In genomic region chr4:132565089-132565747, GRCm38 (mm10) we compare ENCODE assay signal across 16 mouse cellular contexts. TPM values are rescaled to one million over a fixed set of nuclear protein-coding genes. Genes with fewer than 3 reads are reported as not detected.
DNase-seq lines count a peak whose midpoint lies in the region; ATAC-seq and TF ChIP-seq lines count a peak whose summit lies in the region.
"Had no signal": no experiment of that assay in that cellular context is flagged by ENCODE, and none has a peak within 500 bp of the region (broad histone marks: within the 10 kb centered on the region; RNA-seq: fewer than 3 reads in every experiment).

No protein-coding gene starts in this region.

- no peaks in the 10 kb centered on the region for H3K36me3 ChIP-seq in liver, embryonic 13.5 days
- no peaks in the 10 kb centered on the region for H3K36me3 ChIP-seq in stomach, embryonic 16.5 days (ENCODE audit: control insufficient read depth, insufficient read depth, low read length)
- no peaks in the 10 kb centered on the region for H3K36me3 ChIP-seq in stomach, postnatal 0 days (ENCODE audit: control insufficient read depth, insufficient read depth, low read length)
- H3K36me3 ChIP-seq: forebrain, embryonic 10.5 days; heart, embryonic 12.5 days; limb, embryonic 10.5 days; neural tube, embryonic 12.5 days had no signal

- 65% methylated on average over 12 of the region's 12 CpGs for whole genome bisulfite sequencing in liver, embryonic 13.5 days (ENCODE audit: insufficient replicate concordance)
- 74% methylated on average over 12 of the region's 12 CpGs for WGBS in stomach, embryonic 16.5 days
- 69% methylated on average over 12 of the region's 12 CpGs for WGBS in stomach, postnatal 0 days

- H3K27ac ChIP-seq in liver, embryonic 13.5 days = no peak overlapping the region
- H3K27ac ChIP-seq in stomach, embryonic 16.5 days (ENCODE audit: low read length) = no peak overlapping the region
- H3K27ac ChIP-seq in stomach, postnatal 0 days (replicated peaks) = no peak overlapping the region; the same call in 1 of the 2 replicates
- H3K27ac ChIP-seq: forebrain, embryonic 10.5 days; limb, embryonic 10.5 days; neural tube, embryonic 12.5 days had no signal

- no peak for TF ChIP-seq EP300 in stomach, postnatal 0 days (optimal IDR thresholded peaks at IDR 0.05)

- H3K4me3 ChIP-seq in liver, embryonic 13.5 days (replicated peaks) = no peak overlapping the region
- 0 out of 2 replicates have a peak overlapping the region, but pooled peaks have one; percentile 7 for H3K4me3 ChIP-seq in stomach, embryonic 16.5 days (replicated peaks; ENCODE audit: low read length)
- no peak overlapping the region for H3K4me3 ChIP-seq in stomach, postnatal 0 days (ENCODE audit: low read depth, low read length)
- H3K4me3 ChIP-seq: forebrain, embryonic 10.5 days; heart, embryonic 12.5 days; limb, embryonic 10.5 days; neural tube, embryonic 12.5 days had no signal

- ATAC-seq in liver, embryonic 13.5 days (ENCODE audit: low read depth) = no peak
- ATAC-seq in stomach, embryonic 16.5 days (ENCODE audit: insufficient read depth, low FRiP score) = no peak
- no peak for ATAC-seq in stomach, postnatal 0 days (ENCODE audit: low FRiP score, low TSS enrichment)

- H3K9ac ChIP-seq in liver, embryonic 13.5 days = no peak overlapping the region
- H3K9ac ChIP-seq in stomach, embryonic 16.5 days (ENCODE audit: low read length) = no peak overlapping the region
- no peak overlapping the region for H3K9ac ChIP-seq in stomach, postnatal 0 days (ENCODE audit: low read length)
- H3K9ac ChIP-seq: heart, embryonic 12.5 days; lung, embryonic 14.5 days; neural tube, embryonic 12.5 days had no signal

- no peak for TF ChIP-seq CTCF in stomach, postnatal 0 days (IDR thresholded peaks at IDR 0.05; ENCODE audit: low read depth)

- 0 out of 2 replicates have a peak, but pooled peaks cover 4% of the 10 kb centered on the region for H3K27me3 ChIP-seq in liver, embryonic 13.5 days
- no peaks in the 10 kb centered on the region for H3K27me3 ChIP-seq in stomach, embryonic 16.5 days (ENCODE audit: control insufficient read depth, insufficient read depth, low read length)
- no peaks in the 10 kb centered on the region for H3K27me3 ChIP-seq in stomach, postnatal 0 days (ENCODE audit: control insufficient read depth, insufficient read depth, low read length)
- H3K27me3 ChIP-seq: CH12.LX; heart, embryonic 12.5 days; neural tube, embryonic 12.5 days had no signal

- peak; percentile 82 to 85 for DNase-seq in cerebellum, postnatal 10 days
- no peak for DNase-seq in cerebellum, adult 18-20 months
- DNase-seq in liver, embryonic 13.5 days = no peak
- no peak for DNase-seq in liver
- no peak for DNase-seq in stomach, postnatal 0 days (ENCODE audit: low spot score)
- DNase-seq in yolk sac, embryonic 10.5 days (ENCODE audit: low spot score) = peak; percentile 30
- DNase-seq in urinary bladder, postnatal 25 days (ENCODE audit: low spot score) = no peak
- DNase-seq: adrenal gland, postnatal 25 days; heart, postnatal 36 days; lung, embryonic 14.5 days had no signal

- H3K4me1 ChIP-seq in liver, embryonic 13.5 days (replicated peaks) = peaks cover 7% of the 10 kb centered on the region; the same call in 1 of the 2 replicates
- H3K4me1 ChIP-seq in stomach, embryonic 16.5 days (ENCODE audit: control insufficient read depth, insufficient read depth, low read length) = peaks cover 9% of the 10 kb centered on the region; the same call in 1 of the 2 replicates
- no peaks in the 10 kb centered on the region for H3K4me1 ChIP-seq in stomach, postnatal 0 days (replicated peaks; ENCODE audit: control insufficient read depth, insufficient read depth)
- H3K4me1 ChIP-seq: neural tube, embryonic 12.5 days had no signal

- no peaks in the 10 kb centered on the region for H3K9me3 ChIP-seq in liver, embryonic 13.5 days (replicated peaks)
- H3K9me3 ChIP-seq in stomach, embryonic 16.5 days (replicated peaks; ENCODE audit: control insufficient read depth, low read length) = no peaks in the 10 kb centered on the region
- H3K9me3 ChIP-seq in stomach, postnatal 0 days (ENCODE audit: control insufficient read depth, low read length) = no peaks in the 10 kb centered on the region
- H3K9me3 ChIP-seq: forebrain, embryonic 10.5 days; limb, embryonic 10.5 days; neural tube, embryonic 12.5 days had no signal

- H3K4me2 ChIP-seq in liver, embryonic 13.5 days = peak overlapping the region; percentile 6; the same call in 1 of the 2 replicates
- H3K4me2 ChIP-seq in stomach, embryonic 16.5 days (ENCODE audit: low read depth, low read length) = peak overlapping the region; percentile 11; the same call in 1 of the 2 replicates
- H3K4me2 ChIP-seq in stomach, postnatal 0 days (replicated peaks; ENCODE audit: low read depth) = no peak overlapping the region
- H3K4me2 ChIP-seq: heart, embryonic 12.5 days; lung, embryonic 14.5 days; neural tube, embryonic 12.5 days had no signal

RNA-seq across cellular contexts. Expression of gene Ptafr, which starts 1.4 kb away (rescaled TPM):
- polyA plus RNA-seq in liver, embryonic 13.5 days (2015; fragmentation: Nextera tagmentation; extraction: Ambion mirVana) = 0.67 and 0.68 TPM in 2 replicates
- polyA plus RNA-seq in stomach, embryonic 16.5 days (2015; fragmentation: Nextera tagmentation; extraction: Ambion mirVana) = 1.0 and 1.2 TPM in 2 replicates
- polyA plus RNA-seq in stomach, postnatal 0 days (2015; fragmentation: Nextera tagmentation; extraction: Ambion mirVana) = 0.88 and 0.90 TPM in 2 replicates

RNA-seq across cellular contexts. Expression of gene Dnajc8, which starts 29.9 kb away (rescaled TPM):
- 125 and 148 TPM in 2 replicates for polyA plus RNA-seq in liver, embryonic 13.5 days (2015; fragmentation: Nextera tagmentation; extraction: Ambion mirVana)
- polyA plus RNA-seq in stomach, embryonic 16.5 days (2015; fragmentation: Nextera tagmentation; extraction: Ambion mirVana) = 138 and 149 TPM in 2 replicates
- polyA plus RNA-seq in stomach, postnatal 0 days (2015; fragmentation: Nextera tagmentation; extraction: Ambion mirVana) = 103 and 116 TPM in 2 replicates

RNA-seq across cellular contexts. Expression of gene Atpif1, which starts 31.8 kb away (rescaled TPM):
- polyA plus RNA-seq in liver, embryonic 13.5 days (2015; fragmentation: Nextera tagmentation; extraction: Ambion mirVana) = 1,559 and 1,572 TPM in 2 replicates
- polyA plus RNA-seq in stomach, embryonic 16.5 days (2015; fragmentation: Nextera tagmentation; extraction: Ambion mirVana) = 1,031 and 1,078 TPM in 2 replicates
- polyA plus RNA-seq in stomach, postnatal 0 days (2015; fragmentation: Nextera tagmentation; extraction: Ambion mirVana) = 1,179 and 1,213 TPM in 2 replicates

RNA-seq across cellular contexts. Expression of gene Sesn2, which starts 54.9 kb away (rescaled TPM):
- 7.0 TPM in 2 replicates for polyA plus RNA-seq in liver, embryonic 13.5 days (2015; fragmentation: Nextera tagmentation; extraction: Ambion mirVana)
- 12.4 and 13.7 TPM in 2 replicates for polyA plus RNA-seq in stomach, embryonic 16.5 days (2015; fragmentation: Nextera tagmentation; extraction: Ambion mirVana)
- 7.6 and 8.2 TPM in 2 replicates for polyA plus RNA-seq in stomach, postnatal 0 days (2015; fragmentation: Nextera tagmentation; extraction: Ambion mirVana)

Comparison
In these comparisons a context has a peak if more than half of its experiments do, and no peak if none do; other contexts are left out.
1. DNase-seq: peak in cerebellum, postnatal 10 days (2 of 2) and yolk sac, embryonic 10.5 days (single experiment); none in cerebellum, adult 18-20 months (0 of 2), liver, embryonic 13.5 days (single experiment), liver (single experiment), stomach, postnatal 0 days (single experiment) and urinary bladder, postnatal 25 days (single experiment).